Mouse (Mus musculus): ENCODE results near the gene Slc4a3. TPM values are rescaled to one million over a fixed set of nuclear protein-coding genes. Genes with fewer than 3 reads are reported as not detected.
A peak's percentile ranks its signal among the peaks of the same experiment; 100 is the strongest.

Slc4a3 gene
- polyA plus RNA-seq, 1 experiment from 2014 or later, result 14.2 TPM

- no peaks in the 10 kb centered on the region for H3K9me3 ChIP-seq (replicated peaks; ENCODE audit: control insufficient read depth, low read length)
- no peaks in the 10 kb centered on the region for H3K4me1 ChIP-seq (ENCODE audit: control insufficient read depth, insufficient read depth, low read length)
- no peak overlapping the region for H3K4me2 ChIP-seq
- peaks cover 12% of the 10 kb centered on the region; the same call in 1 of the 2 replicates for H3K36me3 ChIP-seq (ENCODE audit: control insufficient read depth, insufficient read depth, low read length)
- no peak overlapping the region for H3K27ac ChIP-seq (ENCODE audit: low read depth, low read length)
- ATAC-seq (replicated peaks; ENCODE audit: insufficient number of reproducible peaks, low FRiP score, low TSS enrichment), result no peak
- H3K9ac ChIP-seq (ENCODE audit: low read depth, low read length), result no peak overlapping the region
- no peak overlapping the region for H3K4me3 ChIP-seq (ENCODE audit: low read depth, low read length)
- no peaks in the 10 kb centered on the region for H3K27me3 ChIP-seq (ENCODE audit: control insufficient read depth, insufficient read depth, low read length)
- 82% methylated on average over 19 of the region's 19 CpGs for WGBS (ENCODE audit: insufficient replicate concordance)
Observed at GRCm38 (mm10) chr1:75533325-75534252, 12.5 kb upstream of the Slc4a3 start.

GRCm38 (mm10) chr1:75537587-75537986 is 8.5 kb upstream of the Slc4a3 start:
- H3K9ac ChIP-seq (ENCODE audit: low read depth, low read length), result no peak overlapping the region
- H3K4me1 ChIP-seq (ENCODE audit: control insufficient read depth, insufficient read depth, low read length), result no peaks in the 10 kb centered on the region
- 64% methylated on average over 2 of the region's 2 CpGs for WGBS (ENCODE audit: insufficient replicate concordance)
- ATAC-seq (replicated peaks; ENCODE audit: insufficient number of reproducible peaks, low FRiP score, low TSS enrichment), result no peak
- H3K4me3 ChIP-seq (ENCODE audit: low read depth, low read length), result no peak overlapping the region
- no peak overlapping the region for H3K27ac ChIP-seq (ENCODE audit: low read depth, low read length)
- H3K9me3 ChIP-seq (replicated peaks; ENCODE audit: control insufficient read depth, low read length), result no peaks in the 10 kb centered on the region
- no peaks in the 10 kb centered on the region for H3K27me3 ChIP-seq (ENCODE audit: control insufficient read depth, insufficient read depth, low read length)
- no peak overlapping the region for H3K4me2 ChIP-seq
- peaks cover 9% of the 10 kb centered on the region; the same call in 1 of the 2 replicates for H3K36me3 ChIP-seq (ENCODE audit: control insufficient read depth, insufficient read depth, low read length)

GRCm38 (mm10) chr1:75538597-75539190 is 7.4 kb upstream of the Slc4a3 start:
- ATAC-seq (replicated peaks; ENCODE audit: insufficient number of reproducible peaks, low FRiP score, low TSS enrichment), result no peak
- WGBS (ENCODE audit: insufficient replicate concordance), result 81% methylated on average over 9 of the region's 9 CpGs
- H3K4me2 ChIP-seq, result no peak overlapping the region

DNA sequence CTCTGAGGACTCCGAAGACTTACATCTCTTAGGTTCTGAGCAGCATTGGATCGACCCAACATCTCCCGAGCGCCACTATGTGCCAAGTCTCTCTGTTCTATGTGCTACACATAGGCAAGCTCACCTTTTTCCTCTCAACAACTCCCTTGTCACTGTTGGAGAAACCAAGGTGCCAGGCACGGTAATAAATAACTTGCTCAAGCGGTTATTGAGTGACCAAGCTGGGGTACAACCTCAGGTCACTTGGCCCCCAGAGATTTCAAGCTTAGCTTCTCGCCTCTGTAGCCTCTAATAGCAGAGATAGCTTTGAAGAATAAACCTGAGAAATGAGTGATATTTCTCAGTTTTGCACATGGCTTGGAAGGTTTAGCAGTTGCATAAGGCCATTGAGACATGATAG is 4.6 kb upstream of the Slc4a3 start:
- 84% methylated on average over 7 of the region's 7 CpGs for WGBS (ENCODE audit: insufficient replicate concordance)
- Histone ChIP-seq H3K27ac (ENCODE audit: low read depth, low read length) (no peak overlapping the region), H3K4me3 (ENCODE audit: low read depth, low read length) (no peak overlapping the region), H3K4me2 (no peak overlapping the region), H3K27me3 (ENCODE audit: control insufficient read depth, insufficient read depth, low read length) (no peaks in the 10 kb centered on the region), H3K9me3 (replicated peaks; ENCODE audit: control insufficient read depth, low read length) (no peaks in the 10 kb centered on the region), H3K4me1 (ENCODE audit: control insufficient read depth, insufficient read depth, low read length) (no peaks in the 10 kb centered on the region), H3K36me3 (ENCODE audit: control insufficient read depth, insufficient read depth, low read length) (no peaks in the 10 kb centered on the region), H3K9ac (ENCODE audit: low read depth, low read length) (no peak overlapping the region)
- no peak for ATAC-seq (replicated peaks; ENCODE audit: insufficient number of reproducible peaks, low FRiP score, low TSS enrichment)

More at GRCm38 (mm10) chr1:75538597-75539190, 7.4 kb upstream of the Slc4a3 start:
- Histone ChIP-seq H3K9ac (ENCODE audit: low read depth, low read length) (no peak overlapping the region), H3K4me1 (ENCODE audit: control insufficient read depth, insufficient read depth, low read length) (no peaks in the 10 kb centered on the region), H3K9me3 (replicated peaks; ENCODE audit: control insufficient read depth, low read length) (no peaks in the 10 kb centered on the region), H3K36me3 (ENCODE audit: control insufficient read depth, insufficient read depth, low read length) (peaks cover 6% of the 10 kb centered on the region; the same call in 1 of the 2 replicates), H3K27ac (ENCODE audit: low read depth, low read length) (no peak overlapping the region), H3K27me3 (ENCODE audit: control insufficient read depth, insufficient read depth, low read length) (no peaks in the 10 kb centered on the region), H3K4me3 (ENCODE audit: low read depth, low read length) (no peak overlapping the region)

GRCm38 (mm10) chr1:75544351-75544750 is 1.7 kb upstream of the Slc4a3 start:
- no peak overlapping the region for H3K9ac ChIP-seq (ENCODE audit: low read depth, low read length)
- peaks cover 14% of the 10 kb centered on the region for H3K4me1 ChIP-seq (ENCODE audit: control insufficient read depth, insufficient read depth, low read length)
- H3K27ac ChIP-seq (ENCODE audit: low read depth, low read length), result no peak overlapping the region
- ATAC-seq (replicated peaks; ENCODE audit: insufficient number of reproducible peaks, low FRiP score, low TSS enrichment), result no peak
- no peak overlapping the region for H3K4me2 ChIP-seq
- H3K4me3 ChIP-seq (ENCODE audit: low read depth, low read length), result no peak overlapping the region
- WGBS (ENCODE audit: insufficient replicate concordance), result 83% methylated on average over 6 of the region's 6 CpGs
- H3K36me3 ChIP-seq (ENCODE audit: control insufficient read depth, insufficient read depth, low read length), result no peaks in the 10 kb centered on the region
- no peaks in the 10 kb centered on the region for H3K9me3 ChIP-seq (replicated peaks; ENCODE audit: control insufficient read depth, low read length)
- no peaks in the 10 kb centered on the region for H3K27me3 ChIP-seq (ENCODE audit: control insufficient read depth, insufficient read depth, low read length)

DNA sequence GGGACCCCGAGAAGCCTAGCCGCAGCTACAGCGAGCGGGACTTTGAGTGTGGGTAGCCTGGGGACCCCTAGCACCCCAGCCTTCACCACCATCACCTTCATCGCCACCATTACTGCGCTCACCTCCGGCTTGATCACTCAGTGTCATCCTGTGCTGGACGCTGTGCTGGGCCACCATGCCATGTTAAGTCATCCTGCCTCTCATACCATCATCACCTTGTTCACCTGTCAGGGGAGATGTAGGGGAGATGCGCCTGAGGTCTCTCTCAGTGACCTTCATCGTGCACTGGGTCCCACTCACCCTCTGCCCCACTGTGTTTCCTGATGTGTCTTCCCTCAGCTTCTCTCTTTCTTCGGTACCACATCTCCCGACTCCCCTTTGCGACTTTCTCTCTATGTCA is 1.3 kb downstream of the Slc4a3 start:
- no peaks in the 10 kb centered on the region for H3K27me3 ChIP-seq (ENCODE audit: control insufficient read depth, insufficient read depth, low read length)
- no peak for ATAC-seq (replicated peaks; ENCODE audit: insufficient number of reproducible peaks, low FRiP score, low TSS enrichment)
- WGBS (ENCODE audit: insufficient replicate concordance), result 94% methylated on average over 13 of the region's 13 CpGs
- H3K4me3 ChIP-seq (ENCODE audit: low read depth, low read length), result peak overlapping the region; percentile 79
- H3K9me3 ChIP-seq (replicated peaks; ENCODE audit: control insufficient read depth, low read length), result no peaks in the 10 kb centered on the region
- H3K4me1 ChIP-seq (ENCODE audit: control insufficient read depth, insufficient read depth, low read length), result peaks cover 15% of the 10 kb centered on the region
- peak overlapping the region; percentile 78 for H3K4me2 ChIP-seq
- H3K9ac ChIP-seq (ENCODE audit: low read depth, low read length), result peak overlapping the region; percentile 93; the same call in 1 of the 2 replicates
- no peak overlapping the region for H3K27ac ChIP-seq (ENCODE audit: low read depth, low read length)
- peaks cover 3% of the 10 kb centered on the region; the same call in 1 of the 2 replicates for H3K36me3 ChIP-seq (ENCODE audit: control insufficient read depth, insufficient read depth, low read length)

DNA sequence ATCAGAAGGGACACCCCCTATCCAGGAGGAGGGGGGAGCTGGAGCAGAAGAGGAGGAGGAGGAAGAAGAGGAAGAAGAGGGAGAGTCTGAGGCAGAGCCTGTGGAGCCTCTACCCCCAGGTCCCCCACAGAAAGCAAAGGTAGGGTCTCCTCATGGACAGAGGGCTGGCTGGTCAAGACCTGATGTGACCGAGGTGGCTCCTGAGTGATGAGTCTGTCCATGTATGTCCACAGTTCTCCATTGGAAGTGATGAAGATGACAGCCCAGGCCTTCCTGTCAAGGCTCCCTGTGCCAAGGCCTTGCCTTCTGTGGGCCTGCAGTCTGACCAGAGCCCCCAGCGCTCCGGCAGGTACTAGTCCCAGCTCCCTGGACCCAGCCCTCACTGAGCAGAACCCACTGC is 2.0 kb downstream of the Slc4a3 start:
- Histone ChIP-seq H3K9ac (ENCODE audit: low read depth, low read length) (no peak overlapping the region), H3K4me2 (no peak overlapping the region), H3K27ac (ENCODE audit: low read depth, low read length) (no peak overlapping the region), H3K4me3 (ENCODE audit: low read depth, low read length) (no peak overlapping the region), H3K9me3 (replicated peaks; ENCODE audit: control insufficient read depth, low read length) (no peaks in the 10 kb centered on the region), H3K27me3 (ENCODE audit: control insufficient read depth, insufficient read depth, low read length) (no peaks in the 10 kb centered on the region), H3K4me1 (ENCODE audit: control insufficient read depth, insufficient read depth, low read length) (peaks cover 15% of the 10 kb centered on the region), H3K36me3 (ENCODE audit: control insufficient read depth, insufficient read depth, low read length) (peaks cover 3% of the 10 kb centered on the region)
- no peak for ATAC-seq (replicated peaks; ENCODE audit: insufficient number of reproducible peaks, low FRiP score, low TSS enrichment)
- 97% methylated on average over 3 of the region's 3 CpGs for WGBS (ENCODE audit: insufficient replicate concordance)

- WGBS (ENCODE audit: insufficient replicate concordance), result 82% methylated on average over 17 of the region's 17 CpGs
- Histone ChIP-seq H3K9me3 (replicated peaks; ENCODE audit: control insufficient read depth, low read length) (no peaks in the 10 kb centered on the region), H3K27ac (ENCODE audit: low read depth, low read length) (no peak overlapping the region), H3K4me2 (no peak overlapping the region), H3K9ac (ENCODE audit: low read depth, low read length) (no peak overlapping the region), H3K27me3 (ENCODE audit: control insufficient read depth, insufficient read depth, low read length) (no peaks in the 10 kb centered on the region), H3K4me3 (ENCODE audit: low read depth, low read length) (no peak overlapping the region), H3K4me1 (ENCODE audit: control insufficient read depth, insufficient read depth, low read length) (peaks cover 15% of the 10 kb centered on the region), H3K36me3 (ENCODE audit: control insufficient read depth, insufficient read depth, low read length) (peaks cover 7% of the 10 kb centered on the region)
- ATAC-seq (replicated peaks; ENCODE audit: insufficient number of reproducible peaks, low FRiP score, low TSS enrichment), result no peak
Observed at GRCm38 (mm10) chr1:75548871-75549270, 2.8 kb downstream of the Slc4a3 start.

Measured in heart, embryonic 11.5 days (tissue).